Mouse (Mus musculus) forebrain, embryonic 12.5 days (tissue): ENCODE measurements around the gene Olfr464. TPM values are rescaled to one million over a fixed set of nuclear protein-coding genes. Genes with fewer than 3 reads are reported as not detected.
"Not testable (repeated sequence)": the region's sequence is repeated elsewhere in the genome, so short reads cannot be mapped to it uniquely, and the experiment has no call there.

Experiments
- ATAC-seq: fragments of 200-750 bp; cut with Nextera tagmentation; 2 replicates; pipeline ENCODE4 v1.8.0; 2017; ENCODE audit warnings: moderate TSS enrichment; ENCODE audit not compliant: low FRiP score
- H3K27ac ChIP-seq: fragments of 300-500 bp; sonication (generic); 2 replicates; pipeline ENCODE4 v1.5.1; 2016; ENCODE audit warnings: mild to moderate bottlenecking
- H3K27me3 ChIP-seq: fragments of 300-500 bp; sonication (generic); 2 replicates; pipeline ENCODE4 v1.6.1; 2016; ENCODE audit warnings: mild to moderate bottlenecking
- H3K36me3 ChIP-seq: fragments of 300-500 bp; sonication (generic); replicated peaks from 2 replicates; pipeline ENCODE4 v1.6.1; 2016; ENCODE audit warnings: mild to moderate bottlenecking
- H3K4me1 ChIP-seq: fragments of 300-500 bp; sonication (generic); 2 replicates; pipeline ENCODE4 v1.6.1; 2016
- H3K4me2 ChIP-seq: fragments of 300-500 bp; sonication (generic); 2 replicates; pipeline ENCODE4 v1.6.1; 2016; ENCODE audit warnings: mild to moderate bottlenecking, moderate library complexity
- H3K4me3 ChIP-seq: fragments of 300-500 bp; sonication (generic); replicated peaks from 2 replicates; pipeline ENCODE4 v1.5.1; 2016; ENCODE audit warnings: mild to moderate bottlenecking
- H3K9ac ChIP-seq: fragments of 300-500 bp; sonication (generic); 2 replicates; pipeline ENCODE4 v1.6.1; 2016; ENCODE audit warnings: mild to moderate bottlenecking
- H3K9me3 ChIP-seq: fragments of 300-500 bp; sonication (generic); 2 replicates; pipeline ENCODE4 v1.6.1; 2016
- WGBS: fragments of 180-500 bp; shearing (Covaris S2); methylation state at CpG from one replicate; pipeline ENCODE4 v1.1.7; 2016; 5-methylcytosine and 5-hydroxymethylcytosine counted together
- polyA plus RNA-seq: library from polyadenylated mRNA; unstranded; fragments of >200 nt; fragmentation: Nextera tagmentation; extraction: Ambion mirVana; gene quantifications from 2 replicates; pipeline ENCODE4 v1.2.1, GENCODE M21; 2016

Olfr464 gene
- polyA plus RNA-seq, 1 experiment from 2014 or later: not detected

DNA sequence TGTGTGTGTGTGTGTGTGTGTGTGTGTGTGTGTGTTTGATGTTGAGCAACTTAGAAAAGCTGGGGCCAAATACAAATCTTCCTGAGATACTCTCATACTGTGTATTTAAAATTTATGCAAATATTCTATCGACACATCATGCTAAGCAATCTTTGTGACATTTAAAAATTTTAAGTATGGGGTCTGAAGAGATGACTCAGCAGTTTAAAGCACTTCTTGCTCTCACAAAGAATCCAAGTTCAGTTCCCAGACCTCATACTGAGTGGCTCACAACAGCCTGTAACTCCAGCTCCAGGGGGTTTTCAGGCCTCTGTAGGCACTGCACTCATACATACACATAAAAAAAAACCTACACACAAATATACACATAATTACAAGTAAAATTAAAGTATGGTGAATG lies 4.8 kb downstream of the Olfr464 start:
- Histone ChIP-seq H3K4me2 (no peak overlapping the region), H3K4me1 (no peaks in the 10 kb centered on the region), H3K27ac (no peak overlapping the region), H3K36me3 (no peaks in the 10 kb centered on the region), H3K9me3 (no peaks in the 10 kb centered on the region), H3K9ac (no peak overlapping the region), H3K4me3 (no peak overlapping the region), H3K27me3 (0 out of 2 replicates have a peak, but pooled peaks cover 4% of the 10 kb centered on the region)
- 95% methylated on average over 1 of the region's 1 CpGs for whole genome bisulfite sequencing
- no peak for ATAC-seq

DNA sequence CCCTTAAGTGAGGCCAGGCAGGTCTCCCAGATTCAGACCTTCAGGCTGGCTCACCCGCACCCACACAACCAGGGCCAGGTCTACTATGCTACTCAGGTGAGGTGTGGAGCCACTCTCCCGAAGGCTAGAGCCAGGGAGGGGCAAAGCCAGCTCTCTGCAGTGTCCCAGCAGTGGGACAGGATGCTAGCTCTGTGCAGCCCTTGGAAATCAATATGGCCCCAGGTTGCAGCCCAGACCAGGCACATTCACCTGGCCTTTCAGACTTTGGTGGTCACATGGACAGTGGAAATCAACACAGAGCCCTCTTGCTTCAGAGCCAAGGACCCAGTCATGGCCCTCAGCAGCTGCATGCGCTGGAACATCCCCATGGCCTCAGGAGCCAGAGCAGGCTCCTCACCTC lies 16.4 kb downstream of the Olfr464 start:
- Histone ChIP-seq H3K9ac (no peak overlapping the region), H3K36me3 (no peaks in the 10 kb centered on the region), H3K27ac (no peak overlapping the region), H3K27me3 (no peaks in the 10 kb centered on the region), H3K4me3 (no peak overlapping the region), H3K9me3 (no peaks in the 10 kb centered on the region), H3K4me1 (no peaks in the 10 kb centered on the region), H3K4me2 (no peak overlapping the region)
- 76% methylated on average over 3 of the region's 3 CpGs for WGBS
- no peak for ATAC-seq

DNA sequence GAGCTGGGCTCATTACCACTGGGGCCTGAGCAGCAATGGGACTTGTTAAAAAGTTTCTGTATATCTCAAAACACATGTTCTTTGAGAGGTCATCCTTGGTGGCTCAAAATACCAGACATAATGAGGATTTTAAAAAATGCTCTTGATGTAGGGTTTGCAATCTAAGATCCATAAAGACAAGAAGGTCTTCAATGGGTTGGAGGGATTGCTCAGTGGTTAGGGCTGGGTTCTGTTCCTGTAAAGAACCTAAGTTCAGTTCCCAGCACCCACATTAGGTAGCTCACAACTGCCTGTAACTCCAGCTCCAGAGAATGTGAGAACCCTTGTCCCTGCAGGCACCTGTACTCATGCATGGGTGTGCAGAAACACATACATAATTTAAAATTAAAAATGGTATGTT lies 23.5 kb downstream of the Olfr464 start, which contains the start of gene Olfr463:
Gene Olfr463, minus strand, starts transcription at position 101 of the 400 bp plus-strand sequence.
- no peak within 1 kb of the TSS for H3K9ac ChIP-seq
- H3K27me3 ChIP-seq: peaks cover 4% of the 10 kb centered on the region; the same call in 1 of the 2 replicates
- no peaks in the 10 kb centered on the region for H3K9me3 ChIP-seq
- no peaks in the 10 kb centered on the region for H3K36me3 ChIP-seq
- no peak within 1 kb of the TSS for H3K27ac ChIP-seq
- no peak within 1 kb of the TSS for H3K4me2 ChIP-seq
- ATAC-seq: no peak
- H3K4me1 ChIP-seq: no peaks in the 10 kb centered on the region
- no peak within 1 kb of the TSS for H3K4me3 ChIP-seq

DNA sequence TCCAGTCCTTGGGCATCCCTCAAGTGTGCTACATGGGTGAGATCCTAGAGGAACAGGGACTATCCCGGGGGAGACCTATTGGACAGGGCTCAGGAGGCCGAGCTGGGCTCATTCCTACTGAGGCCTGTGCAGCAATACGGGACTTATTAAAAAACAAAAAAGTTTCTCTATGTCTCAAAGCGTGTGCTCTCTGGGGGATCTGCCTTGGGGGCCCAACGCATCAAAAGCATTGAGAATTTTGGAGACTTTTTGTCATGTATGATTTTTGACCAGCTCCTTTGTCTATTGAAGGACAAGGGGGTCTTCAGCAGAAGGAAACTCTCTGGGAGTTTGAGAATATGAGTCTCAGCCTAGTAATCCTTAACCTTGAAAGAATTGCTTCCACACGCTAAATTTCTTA lies 28.6 kb downstream of the Olfr464 start, which contains the start of gene Olfr462:
Gene Olfr462, minus strand, starts transcription at position 101 of the 400 bp plus-strand sequence.
- Histone ChIP-seq H3K9ac (no peak within 1 kb of the TSS), H3K27ac (no peak within 1 kb of the TSS), H3K4me2 (no peak within 1 kb of the TSS), H3K4me3 (no peak within 1 kb of the TSS), H3K4me1 (no peaks in the 10 kb centered on the region), H3K36me3 (no peaks in the 10 kb centered on the region), H3K27me3 (no peaks in the 10 kb centered on the region), H3K9me3 (no peaks in the 10 kb centered on the region)
- ATAC-seq: no peak
- WGBS: 92% methylated on average over 6 of the region's 6 CpGs

DNA sequence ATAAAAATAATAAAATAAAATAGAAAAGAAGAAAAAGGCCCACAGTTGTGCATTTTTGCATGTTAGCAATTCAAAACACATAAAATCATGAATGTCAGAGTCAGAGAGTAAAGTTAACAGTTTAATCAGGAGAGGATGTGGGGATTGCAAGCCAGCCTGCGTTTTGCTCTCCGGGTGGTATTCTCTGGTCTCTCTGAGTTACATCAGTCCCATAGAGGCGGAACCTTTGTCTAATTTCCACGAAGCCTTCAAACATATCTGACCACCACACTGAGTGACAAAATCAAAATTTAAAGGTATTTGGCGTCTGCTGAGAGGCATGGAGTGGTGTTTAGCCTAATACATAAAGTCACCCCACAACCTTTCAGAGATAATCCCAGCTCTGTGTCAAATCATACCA lies 35.9 kb downstream of the Olfr464 start:
- H3K4me3 ChIP-seq: no peak overlapping the region
- no peak overlapping the region for H3K9ac ChIP-seq
- 86% methylated on average over 5 of the region's 5 CpGs for WGBS
- H3K9me3 ChIP-seq: no peaks in the 10 kb centered on the region
- H3K27ac ChIP-seq: no peak overlapping the region
- no peaks in the 10 kb centered on the region for H3K36me3 ChIP-seq
- ATAC-seq: no peak
- H3K4me1 ChIP-seq: no peaks in the 10 kb centered on the region
- no peak overlapping the region for H3K4me2 ChIP-seq
- no peaks in the 10 kb centered on the region for H3K27me3 ChIP-seq

DNA sequence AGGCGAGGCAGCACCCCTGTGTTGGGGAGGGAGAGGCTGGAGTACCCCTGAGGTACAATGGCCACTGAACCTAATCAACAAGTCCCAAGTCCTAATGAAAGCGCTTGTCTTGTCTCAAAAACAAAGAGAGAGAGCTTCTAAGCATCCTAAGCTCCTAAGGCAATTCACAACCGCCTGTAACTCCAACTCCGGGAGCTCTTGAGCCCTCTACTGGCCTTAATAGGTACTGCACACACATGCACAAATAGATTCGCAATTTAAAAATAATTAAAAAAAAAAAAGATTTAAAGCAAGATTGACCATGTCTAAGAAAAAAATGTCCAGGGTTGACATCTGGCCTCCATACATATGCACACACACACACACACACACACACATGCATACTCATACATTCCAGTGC lies 37.3 kb downstream of the Olfr464 start:
- Histone ChIP-seq H3K9ac (no peak overlapping the region), H3K27me3 (no peaks in the 10 kb centered on the region), H3K27ac (no peak overlapping the region), H3K4me2 (no peak overlapping the region), H3K36me3 (no peaks in the 10 kb centered on the region), H3K4me1 (no peaks in the 10 kb centered on the region), H3K4me3 (no peak overlapping the region), H3K9me3 (no peaks in the 10 kb centered on the region)
- WGBS: 48% methylated on average over 5 of the region's 5 CpGs
- ATAC-seq: no peak

DNA sequence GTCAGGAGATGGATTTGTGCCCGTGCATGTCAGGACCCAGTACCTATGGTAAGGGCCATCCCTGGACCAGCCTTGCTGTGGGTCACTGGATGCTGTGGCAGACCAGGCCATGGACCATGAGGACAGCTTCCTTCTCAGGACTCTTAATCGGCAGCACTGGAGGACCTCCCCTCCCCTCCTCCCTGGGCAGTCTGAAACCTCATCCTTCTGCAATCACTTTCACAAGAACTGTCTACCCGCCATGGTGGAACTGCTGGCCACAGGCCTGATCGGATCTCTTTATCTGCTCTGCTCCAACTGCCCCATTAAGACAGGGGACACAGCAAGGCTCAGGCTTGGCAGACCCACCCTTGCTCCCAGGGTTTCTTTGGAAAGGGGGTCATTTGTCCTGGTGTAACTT lies 39.1 kb downstream of the Olfr464 start:
- WGBS: 84% methylated on average over 4 of the region's 4 CpGs
- no peaks in the 10 kb centered on the region for H3K27me3 ChIP-seq
- no peak overlapping the region for H3K4me2 ChIP-seq
- H3K36me3 ChIP-seq: no peaks in the 10 kb centered on the region
- no peak for ATAC-seq
- H3K4me1 ChIP-seq: no peaks in the 10 kb centered on the region
- H3K27ac ChIP-seq: no peak overlapping the region
- H3K4me3 ChIP-seq: no peak overlapping the region
- no peaks in the 10 kb centered on the region for H3K9me3 ChIP-seq
- no peak overlapping the region for H3K9ac ChIP-seq

DNA sequence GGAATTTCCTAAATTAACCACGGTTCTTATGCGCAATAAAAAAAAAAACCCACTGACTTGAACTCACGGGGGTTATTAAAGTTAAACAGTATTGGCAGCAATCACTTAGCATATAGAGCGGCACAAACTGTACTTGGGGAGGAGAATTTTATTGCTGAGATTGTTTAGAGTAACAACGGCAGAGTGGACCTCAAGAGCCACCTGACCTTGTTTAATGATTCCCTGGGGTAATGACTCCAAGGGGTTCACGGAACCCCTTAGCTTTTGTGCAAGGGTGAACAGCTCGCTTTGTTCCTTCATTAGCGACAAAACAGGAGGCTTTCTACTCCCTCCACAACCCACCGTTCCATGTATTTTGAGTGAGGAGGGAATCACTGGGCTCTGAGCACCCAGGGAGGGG lies 40.9 kb downstream of the Olfr464 start:
- H3K36me3 ChIP-seq: no peaks in the 10 kb centered on the region
- 65% methylated on average over 9 of the region's 9 CpGs for WGBS
- ATAC-seq: no peak
- no peak overlapping the region for H3K4me3 ChIP-seq
- H3K4me2 ChIP-seq: no peak overlapping the region
- H3K27me3 ChIP-seq: no peaks in the 10 kb centered on the region
- H3K4me1 ChIP-seq: no peaks in the 10 kb centered on the region
- H3K9ac ChIP-seq: no peak overlapping the region
- H3K27ac ChIP-seq: no peak overlapping the region
- H3K9me3 ChIP-seq: no peaks in the 10 kb centered on the region

DNA sequence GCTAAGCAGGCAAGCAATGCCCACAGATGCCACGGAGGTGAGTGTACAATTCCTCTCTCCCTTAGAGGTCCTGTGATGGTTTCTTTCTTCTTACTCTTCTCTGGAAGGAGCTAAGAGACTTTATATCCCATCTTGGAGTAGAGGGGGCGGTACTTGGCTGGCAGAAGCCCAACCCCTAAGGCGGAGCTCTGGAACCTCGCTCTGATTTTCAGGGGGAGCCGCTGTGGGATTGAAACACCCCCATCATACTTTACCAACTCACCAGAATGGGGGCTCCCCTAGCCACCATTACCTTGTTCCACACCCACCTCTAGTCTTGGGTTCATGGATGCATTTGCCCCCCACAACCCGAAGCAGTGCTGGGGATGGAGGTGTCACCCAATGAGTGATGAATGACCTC lies 45.3 kb downstream of the Olfr464 start, which contains the start of gene Epx:
Gene Epx, minus strand, starts transcription at position 101 of the 400 bp plus-strand sequence.
- H3K9ac ChIP-seq: no peak within 1 kb of the TSS
- no peaks in the 10 kb centered on the region for H3K27me3 ChIP-seq
- no peaks in the 10 kb centered on the region for H3K4me1 ChIP-seq
- no peaks in the 10 kb centered on the region for H3K9me3 ChIP-seq
- H3K36me3 ChIP-seq: no peaks in the 10 kb centered on the region
- H3K27ac ChIP-seq: no peak within 1 kb of the TSS
- 88% methylated on average over 6 of the region's 6 CpGs for WGBS
- ATAC-seq: no peak
- no peak within 1 kb of the TSS for H3K4me2 ChIP-seq
- no peak within 1 kb of the TSS for H3K4me3 ChIP-seq

DNA sequence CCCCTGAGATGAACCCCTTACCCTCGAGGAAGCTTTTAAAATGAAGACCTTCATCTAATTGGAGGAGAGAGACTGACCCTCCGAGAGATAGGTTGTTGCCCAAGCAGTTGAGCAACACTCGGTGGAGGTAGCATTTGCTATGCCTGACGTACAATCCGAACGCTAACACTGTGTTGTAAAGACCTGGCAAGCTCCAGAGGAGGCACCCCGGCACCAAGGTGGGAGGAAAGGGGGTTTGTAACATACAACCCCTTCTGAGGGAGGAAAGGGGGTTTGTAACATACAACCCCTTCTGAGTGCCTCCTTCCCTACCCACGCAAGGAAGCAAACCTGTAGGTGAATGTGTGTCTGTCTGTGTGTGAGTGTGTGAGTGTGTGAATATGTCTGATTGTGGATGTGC lies 49.0 kb downstream of the Olfr464 start:
- H3K9me3 ChIP-seq: no peaks in the 10 kb centered on the region
- H3K27me3 ChIP-seq: no peaks in the 10 kb centered on the region
- no peak overlapping the region for H3K9ac ChIP-seq
- no peaks in the 10 kb centered on the region for H3K36me3 ChIP-seq
- no peak overlapping the region for H3K4me2 ChIP-seq
- no peak overlapping the region for H3K27ac ChIP-seq
- H3K4me1 ChIP-seq: no peaks in the 10 kb centered on the region
- ATAC-seq: no peak
- H3K4me3 ChIP-seq: no peak overlapping the region
- WGBS: 54% methylated on average over 8 of the region's 8 CpGs

DNA sequence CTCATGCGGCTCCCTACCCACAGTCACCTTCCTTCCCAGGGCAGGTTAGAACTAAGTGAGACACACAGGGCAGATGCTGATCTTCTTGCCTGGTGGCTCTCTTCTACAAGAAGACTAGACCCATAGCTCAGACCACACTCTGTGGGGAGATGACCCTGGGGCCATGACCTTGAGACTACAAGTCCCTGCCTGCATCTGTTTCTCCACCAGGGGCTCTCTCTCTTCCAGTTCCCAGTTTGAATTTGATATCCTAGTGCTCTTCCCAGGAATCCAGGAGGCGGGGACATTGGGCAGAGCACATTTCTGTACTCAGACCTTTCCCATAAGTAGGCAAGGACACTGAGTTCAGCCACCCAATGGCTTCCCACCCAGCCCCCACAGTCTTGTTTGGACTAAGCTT lies 50.7 kb downstream of the Olfr464 start:
- WGBS: 86% methylated on average over 2 of the region's 2 CpGs
- H3K9me3 ChIP-seq: no peaks in the 10 kb centered on the region
- H3K27ac ChIP-seq: no peak overlapping the region
- ATAC-seq: no peak
- no peak overlapping the region for H3K9ac ChIP-seq
- H3K4me2 ChIP-seq: no peak overlapping the region
- no peak overlapping the region for H3K4me3 ChIP-seq
- H3K36me3 ChIP-seq: no peaks in the 10 kb centered on the region
- no peaks in the 10 kb centered on the region for H3K4me1 ChIP-seq
- H3K27me3 ChIP-seq: no peaks in the 10 kb centered on the region

DNA sequence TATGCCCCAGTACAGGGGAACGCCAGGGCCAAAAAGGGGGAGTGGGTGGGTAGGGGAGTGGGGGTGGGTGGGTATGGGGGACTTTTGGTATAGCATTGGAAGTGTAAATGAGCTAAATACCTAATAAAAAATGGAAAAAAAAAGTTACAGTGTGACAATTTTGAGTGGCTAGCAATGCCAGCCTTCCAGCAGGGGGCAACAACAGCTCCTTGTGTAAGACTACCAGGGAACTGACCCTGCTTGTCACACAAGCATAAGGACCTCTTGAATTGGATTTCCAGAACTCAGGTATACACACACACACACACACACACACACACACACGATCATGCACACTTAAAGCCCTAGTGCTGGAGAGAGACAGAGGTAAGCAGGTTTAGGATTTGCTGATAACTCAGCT lies 53.9 kb downstream of the Olfr464 start:
- not testable (repeated sequence) for H3K27ac ChIP-seq, ATAC-seq, H3K4me3 ChIP-seq

More for the DNA sequence above, 53.9 kb downstream of the Olfr464 start:
- H3K4me1 ChIP-seq, H3K4me2 ChIP-seq, H3K9me3 ChIP-seq, H3K9ac ChIP-seq, H3K27me3 ChIP-seq: not testable (repeated sequence)
- WGBS: 86% methylated on average over 1 of the region's 2 CpGs
- H3K36me3 ChIP-seq: peaks cover 13% of the 10 kb centered on the region
